Mouse (Mus musculus) brain, embryonic 14.5 days (tissue): ENCODE results near the gene Cfap20.

Experiments used
- CTCF ChIP-seq: fragments of 200-500 bp; IDR thresholded peaks from 2 replicates; pipeline ENCODE4 v1.5.1; 2012; ENCODE audit warnings: inconsistent platforms, mild to moderate bottlenecking, moderate library complexity, borderline replicate concordance; ENCODE audit not compliant: insufficient read depth, insufficient read length; ENCODE audit errors: extremely low read depth
- POLR2A ChIP-seq: fragments of 200-500 bp; IDR thresholded peaks from 2 replicates; pipeline ENCODE4 v1.6.1; 2012; ENCODE audit warnings: mild to moderate bottlenecking, inconsistent platforms, borderline replicate concordance; ENCODE audit not compliant: poor library complexity, insufficient read depth, insufficient read length, severe bottlenecking; ENCODE audit errors: extremely low read depth

- TF ChIP-seq POLR2A (no peak), CTCF (no peak)
Observed at GRCm38 (mm10) chr8:95468995-95469394, 34.3 kb upstream of the Cfap20 start.
